Mouse (Mus musculus): ENCODE measurements around the gene Cnnm2. TPM values are rescaled to one million over a fixed set of nuclear protein-coding genes. Genes with fewer than 3 reads are reported as not detected.
"Not testable (repeated sequence)": the region's sequence is repeated elsewhere in the genome, so short reads cannot be mapped to it uniquely, and the experiment has no call there.

The Cnnm2 gene
- polyA plus RNA-seq, 1 experiment, result 7.4 TPM

DNA sequence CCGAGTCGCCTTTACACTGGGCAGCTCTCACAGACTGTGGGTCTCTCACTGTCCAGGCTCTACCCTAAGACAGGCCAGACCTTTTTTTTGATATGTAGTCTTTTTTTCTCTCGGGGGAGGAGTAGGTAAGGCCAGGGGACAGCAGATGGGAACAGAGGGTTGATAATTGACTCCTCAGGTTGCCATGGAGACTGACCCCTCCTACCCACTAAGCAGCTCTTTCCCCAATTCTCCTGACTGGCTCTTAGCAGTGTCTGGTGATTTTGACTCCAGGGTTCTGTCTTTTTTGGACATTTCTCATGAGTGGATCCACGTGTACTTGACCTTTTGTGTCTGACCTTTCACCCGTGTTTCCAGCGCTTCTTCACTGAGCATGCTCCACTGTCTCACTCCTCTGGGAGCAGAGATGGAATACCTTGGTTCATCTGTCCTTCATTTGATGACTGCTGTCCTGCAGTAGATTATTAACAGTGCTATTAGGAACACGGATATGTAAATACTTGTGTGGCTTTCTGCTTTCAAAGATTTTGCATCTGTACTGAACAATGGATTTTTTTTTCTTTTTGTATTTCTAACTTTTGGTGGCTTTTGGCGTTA, 34.2 kb upstream of the Cnnm2 start:
- 94% methylated on average over 8 of the region's 8 CpGs for WGBS
- H3K27ac ChIP-seq (ENCODE audit: control insufficient read depth, insufficient read depth, low read length), result no peak overlapping the region
- no peak for DNase-seq
- no peak for TF ChIP-seq CTCF (IDR thresholded peaks at IDR 0.05; ENCODE audit: borderline replicate concordance, control insufficient read depth, extremely low read depth, insufficient read depth, low read length, poor library complexity)
- no peak for TF ChIP-seq POLR2A (IDR thresholded peaks at IDR 0.05; ENCODE audit: control insufficient read depth, extremely low read depth, insufficient read depth, low read length, poor library complexity)
- H3K36me3 ChIP-seq (ENCODE audit: control insufficient read depth, insufficient read depth, low read length), result no peaks in the 10 kb centered on the region; the same call in 1 of the 2 replicates
- H3K27me3 ChIP-seq (ENCODE audit: control insufficient read depth, insufficient read depth, low read length), result no peaks in the 10 kb centered on the region
- no peak overlapping the region for H3K4me3 ChIP-seq (ENCODE audit: control insufficient read depth, insufficient read depth, low read length)
- no peaks in the 10 kb centered on the region for H3K4me1 ChIP-seq (replicated peaks; ENCODE audit: control insufficient read depth, insufficient read depth, low read length)

DNA sequence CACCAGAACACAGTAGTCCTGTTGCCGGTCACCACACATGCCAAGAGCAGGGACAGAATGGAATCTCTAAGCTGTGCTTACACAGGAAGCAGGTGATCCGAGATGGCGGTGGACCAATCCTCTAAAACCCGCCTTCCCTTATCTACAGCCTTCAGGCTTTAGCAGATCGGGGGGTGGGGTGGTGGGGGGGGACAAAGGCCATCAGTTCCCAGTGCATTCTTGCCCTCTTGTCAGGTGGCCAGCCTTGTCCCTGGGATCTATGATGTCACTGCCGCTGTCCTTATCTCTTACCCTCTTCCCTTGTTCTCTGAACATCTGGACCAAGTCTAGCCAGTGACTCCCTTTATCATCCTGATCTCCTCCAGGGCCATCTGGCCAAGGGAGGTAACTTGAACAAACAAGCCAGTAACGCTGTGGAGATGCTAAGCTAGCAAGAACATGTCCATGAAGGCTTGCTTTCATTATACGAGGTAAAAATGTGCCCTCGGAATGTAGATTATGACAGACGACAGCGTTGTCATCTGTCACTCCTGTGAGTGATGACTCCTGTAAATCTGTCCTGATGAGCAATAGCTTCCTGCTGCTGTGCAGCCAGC, 33.4 kb upstream of the Cnnm2 start:
- Histone ChIP-seq H3K27ac (ENCODE audit: control insufficient read depth, insufficient read depth, low read length) (no peak overlapping the region), H3K36me3 (ENCODE audit: control insufficient read depth, insufficient read depth, low read length) (no peaks in the 10 kb centered on the region; the same call in 1 of the 2 replicates), H3K27me3 (ENCODE audit: control insufficient read depth, insufficient read depth, low read length) (no peaks in the 10 kb centered on the region), H3K4me3 (ENCODE audit: control insufficient read depth, insufficient read depth, low read length) (no peak overlapping the region), H3K4me1 (replicated peaks; ENCODE audit: control insufficient read depth, insufficient read depth, low read length) (no peaks in the 10 kb centered on the region)
- no peak for DNase-seq
- TF ChIP-seq POLR2A (IDR thresholded peaks at IDR 0.05; ENCODE audit: control insufficient read depth, extremely low read depth, insufficient read depth, low read length, poor library complexity), result no peak
- no peak for TF ChIP-seq CTCF (IDR thresholded peaks at IDR 0.05; ENCODE audit: borderline replicate concordance, control insufficient read depth, extremely low read depth, insufficient read depth, low read length, poor library complexity)
- WGBS, result 83% methylated on average over 11 of the region's 11 CpGs

DNA sequence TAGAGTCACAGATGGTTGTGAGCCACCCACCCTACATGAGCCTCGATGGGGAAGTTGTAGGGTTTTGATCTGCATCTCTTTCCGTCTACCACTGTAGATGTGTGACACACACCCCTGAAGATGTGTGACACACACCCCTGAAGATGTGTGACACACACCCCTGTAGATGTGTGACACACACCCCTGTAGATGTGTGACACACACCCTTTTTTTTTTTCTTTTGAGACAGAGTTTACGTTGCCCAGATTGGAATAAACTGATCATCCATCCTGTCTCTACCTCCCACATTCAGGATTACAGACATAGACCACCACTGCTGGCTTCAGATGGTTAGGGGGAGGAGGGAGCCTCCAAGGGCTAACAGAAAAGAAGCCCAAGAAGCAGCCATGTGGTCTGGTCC, 32.5 kb upstream of the Cnnm2 start:
- Histone ChIP-seq H3K27ac (ENCODE audit: control insufficient read depth, insufficient read depth, low read length) (no peak overlapping the region), H3K27me3 (ENCODE audit: control insufficient read depth, insufficient read depth, low read length) (no peaks in the 10 kb centered on the region), H3K4me3 (ENCODE audit: control insufficient read depth, insufficient read depth, low read length) (no peak overlapping the region), H3K4me1 (replicated peaks; ENCODE audit: control insufficient read depth, insufficient read depth, low read length) (no peaks in the 10 kb centered on the region), H3K36me3 (ENCODE audit: control insufficient read depth, insufficient read depth, low read length) (no peaks in the 10 kb centered on the region; the same call in 1 of the 2 replicates)
- TF ChIP-seq POLR2A (IDR thresholded peaks at IDR 0.05; ENCODE audit: control insufficient read depth, extremely low read depth, insufficient read depth, low read length, poor library complexity), result no peak
- DNase-seq, result no peak
- 74% methylated on average over 3 of the region's 3 CpGs for WGBS

DNA sequence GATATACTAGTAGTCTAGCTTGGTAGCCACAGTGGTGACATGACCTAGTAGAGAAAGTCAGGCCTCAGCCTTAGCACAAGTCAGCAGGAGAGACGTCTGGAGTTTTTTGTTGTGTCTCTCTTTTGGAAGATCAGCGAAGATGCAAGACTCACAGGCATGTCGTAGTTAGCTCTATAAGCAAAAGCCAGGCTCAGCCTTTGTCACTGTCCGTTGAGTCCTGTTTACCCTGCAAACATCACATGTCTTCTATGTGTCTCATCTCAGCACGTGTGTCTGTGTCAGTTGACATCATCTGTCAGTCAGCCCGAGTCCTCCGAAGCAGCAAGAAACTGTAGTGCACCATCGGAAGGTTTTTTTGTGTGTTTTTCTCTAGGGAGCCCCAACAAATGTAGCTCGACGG, 30.0 kb upstream of the Cnnm2 start:
- no peaks in the 10 kb centered on the region for H3K36me3 ChIP-seq (ENCODE audit: control insufficient read depth, insufficient read depth, low read length)
- no peak for DNase-seq
- no peaks in the 10 kb centered on the region for H3K4me1 ChIP-seq (replicated peaks; ENCODE audit: control insufficient read depth, insufficient read depth, low read length)
- H3K27me3 ChIP-seq (ENCODE audit: control insufficient read depth, insufficient read depth, low read length), result no peaks in the 10 kb centered on the region
- TF ChIP-seq CTCF (IDR thresholded peaks at IDR 0.05; ENCODE audit: borderline replicate concordance, control insufficient read depth, extremely low read depth, insufficient read depth, low read length, poor library complexity), result no peak
- TF ChIP-seq POLR2A (IDR thresholded peaks at IDR 0.05; ENCODE audit: control insufficient read depth, extremely low read depth, insufficient read depth, low read length, poor library complexity), result no peak
- no peak overlapping the region for H3K4me3 ChIP-seq (ENCODE audit: control insufficient read depth, insufficient read depth, low read length)
- no peak overlapping the region for H3K27ac ChIP-seq (ENCODE audit: control insufficient read depth, insufficient read depth, low read length)
- 96% methylated on average over 10 of the region's 10 CpGs for WGBS

- DNase-seq; H3K4me3 ChIP-seq (ENCODE audit: control insufficient read depth, insufficient read depth, low read length); H3K27ac ChIP-seq (ENCODE audit: control insufficient read depth, insufficient read depth, low read length); H3K27me3 ChIP-seq (ENCODE audit: control insufficient read depth, insufficient read depth, low read length); H3K36me3 ChIP-seq (ENCODE audit: control insufficient read depth, insufficient read depth, low read length); H3K4me1 ChIP-seq (replicated peaks; ENCODE audit: control insufficient read depth, insufficient read depth, low read length): not testable (repeated sequence)
- WGBS, result 97% methylated on average over 5 of the region's 5 CpGs
These were observed 28.7 kb upstream of the Cnnm2 start for GRCm38 (mm10) chr19:46732673-46733072.

DNA sequence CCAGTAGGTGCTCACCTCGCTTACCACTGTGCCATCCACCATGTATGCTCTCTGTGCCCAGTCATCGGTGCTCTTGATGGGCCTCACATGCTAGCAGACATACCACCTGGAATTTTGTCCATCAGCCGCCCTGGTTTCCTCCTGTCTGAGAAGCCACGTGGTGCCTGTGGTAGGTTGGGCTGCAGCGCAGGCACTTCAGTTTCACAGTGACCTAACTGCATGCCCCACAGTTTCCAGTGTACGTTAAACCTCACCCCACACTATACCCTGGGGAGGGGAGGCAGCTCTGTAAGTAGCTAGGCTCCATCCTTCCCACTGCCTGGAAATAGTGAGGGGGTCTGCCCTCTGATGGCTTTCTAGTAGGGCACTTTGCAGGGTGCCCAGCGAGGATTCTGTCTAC, 27.8 kb upstream of the Cnnm2 start:
- WGBS, result 95% methylated on average over 7 of the region's 7 CpGs
- Histone ChIP-seq H3K4me1 (replicated peaks; ENCODE audit: control insufficient read depth, insufficient read depth, low read length) (peaks cover 13% of the 10 kb centered on the region), H3K27me3 (ENCODE audit: control insufficient read depth, insufficient read depth, low read length) (no peaks in the 10 kb centered on the region), H3K27ac (ENCODE audit: control insufficient read depth, insufficient read depth, low read length) (no peak overlapping the region), H3K36me3 (ENCODE audit: control insufficient read depth, insufficient read depth, low read length) (no peaks in the 10 kb centered on the region), H3K4me3 (ENCODE audit: control insufficient read depth, insufficient read depth, low read length) (no peak overlapping the region)
- TF ChIP-seq CTCF (IDR thresholded peaks at IDR 0.05; ENCODE audit: borderline replicate concordance, control insufficient read depth, extremely low read depth, insufficient read depth, low read length, poor library complexity), result no peak
- TF ChIP-seq POLR2A (IDR thresholded peaks at IDR 0.05; ENCODE audit: control insufficient read depth, extremely low read depth, insufficient read depth, low read length, poor library complexity), result no peak
- no peak for DNase-seq

DNA sequence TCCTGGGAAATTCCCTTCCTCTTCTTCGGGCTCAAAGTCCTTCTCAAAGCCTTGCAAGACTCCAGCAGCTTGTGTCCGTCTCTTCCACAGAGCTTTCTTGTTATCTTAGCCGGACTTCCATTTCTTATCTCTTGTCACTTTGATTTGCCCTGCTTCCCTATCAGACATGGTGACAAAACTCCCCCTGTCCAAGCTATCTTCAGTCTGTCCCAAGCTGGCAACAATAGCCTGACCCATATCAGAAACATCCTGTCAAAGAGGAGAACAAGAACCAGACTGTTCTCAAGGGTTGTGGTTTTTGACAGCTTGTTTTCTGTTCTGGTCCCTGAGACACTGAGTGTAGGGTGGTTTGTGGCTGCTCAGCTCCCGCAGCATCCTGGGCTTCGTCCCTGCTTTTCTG, 26.2 kb upstream of the Cnnm2 start:
- Histone ChIP-seq H3K4me3 (ENCODE audit: control insufficient read depth, insufficient read depth, low read length) (no peak overlapping the region), H3K27me3 (ENCODE audit: control insufficient read depth, insufficient read depth, low read length) (no peaks in the 10 kb centered on the region), H3K27ac (ENCODE audit: control insufficient read depth, insufficient read depth, low read length) (no peak overlapping the region), H3K4me1 (replicated peaks; ENCODE audit: control insufficient read depth, insufficient read depth, low read length) (peaks cover 13% of the 10 kb centered on the region), H3K36me3 (ENCODE audit: control insufficient read depth, insufficient read depth, low read length) (no peaks in the 10 kb centered on the region)
- 71% methylated on average over 5 of the region's 5 CpGs for WGBS
- TF ChIP-seq POLR2A (IDR thresholded peaks at IDR 0.05; ENCODE audit: control insufficient read depth, extremely low read depth, insufficient read depth, low read length, poor library complexity) (no peak), CTCF (IDR thresholded peaks at IDR 0.05; ENCODE audit: borderline replicate concordance, control insufficient read depth, extremely low read depth, insufficient read depth, low read length, poor library complexity) (no peak)
- DNase-seq, result no peak
